ENCODE assay signal across 10 mouse cellular contexts in genomic region chr17:28750580-28750979, GRCm38 (mm10). TPM values are rescaled to one million over a fixed set of nuclear protein-coding genes. Genes with fewer than 3 reads are reported as not detected.
A peak's percentile ranks its signal among the peaks of the same experiment; 100 is the strongest.
DNase-seq lines count a peak whose midpoint lies in the region; ATAC-seq and TF ChIP-seq lines count a peak whose summit lies in the region.
"Had no signal": no experiment of that assay in that cellular context is flagged by ENCODE, and none has a peak within 500 bp of the region (broad histone marks: within the 10 kb centered on the region; RNA-seq: fewer than 3 reads in every experiment).

No protein-coding gene starts in this region.

- H3K9ac ChIP-seq in hindbrain, postnatal 0 days (replicated peaks; ENCODE audit: low read length), result no peak overlapping the region
- H3K9ac ChIP-seq: midbrain, embryonic 13.5 days had no signal

- no peak overlapping the region for H3K4me3 ChIP-seq in hindbrain, postnatal 0 days (ENCODE audit: low read length)
- H3K4me3 ChIP-seq: erythroblast, embryonic 14.5 days; midbrain, embryonic 13.5 days had no signal

- peaks cover 10% of the 10 kb centered on the region for H3K36me3 ChIP-seq in hindbrain, postnatal 0 days (ENCODE audit: insufficient read depth, low read length)

- H3K27me3 ChIP-seq in hindbrain, postnatal 0 days (ENCODE audit: insufficient read depth, low read length), result no peaks in the 10 kb centered on the region
- H3K27me3 ChIP-seq: midbrain, embryonic 13.5 days had no signal

- no peak overlapping the region for H3K27ac ChIP-seq in hindbrain, postnatal 0 days
- H3K27ac ChIP-seq: midbrain, embryonic 13.5 days had no signal

- no peak for TF ChIP-seq CTCF in hindbrain, postnatal 0 days (IDR thresholded peaks at IDR 0.05; ENCODE audit: low read depth)

- no peaks in the 10 kb centered on the region for H3K4me1 ChIP-seq in hindbrain, postnatal 0 days (ENCODE audit: insufficient read depth, low read length)
- H3K4me1 ChIP-seq: midbrain, embryonic 13.5 days had no signal

- peak; percentile 96 to 99 for ATAC-seq in hematopoietic stem cell, adult 5-6 weeks (replicated peaks in 1 of 2; ENCODE audit: insufficient read depth in 1 of 2, low FRiP score in 2 of 2, low TSS enrichment in 1 of 2, low read depth in 1 of 2, poor library complexity in 2 of 2, severe bottlenecking in 2 of 2)
- ATAC-seq in hindbrain, postnatal 0 days, result no peak
- ATAC-seq: midbrain, embryonic 13.5 days had no signal

- H3K9me3 ChIP-seq in hindbrain, postnatal 0 days (ENCODE audit: low read length), result no peaks in the 10 kb centered on the region
- H3K9me3 ChIP-seq: midbrain, embryonic 13.5 days had no signal

- DNase-seq in adrenal gland, adult 2 months, result peak; percentile 37
- no peak for DNase-seq in adrenal gland, postnatal 25 days
- peak; percentile 21 for DNase-seq in right cerebral cortex, adult 18-20 months
- no peak for DNase-seq in right cerebral cortex, postnatal 4 days
- peak; percentile 59 to 77 for DNase-seq in monocyte, adult 2 months (ENCODE audit: low read depth in 1 of 2, low spot score in 2 of 2)
- no peak for DNase-seq in ovary, postnatal 36 days (ENCODE audit: low spot score)
- no peak for DNase-seq in hindbrain, postnatal 0 days (ENCODE audit: low spot score)

- no peak overlapping the region for H3K4me2 ChIP-seq in hindbrain, postnatal 0 days (ENCODE audit: low read depth, low read length)
- H3K4me2 ChIP-seq: midbrain, embryonic 13.5 days had no signal

- 81% methylated on average over 6 of the region's 6 CpGs for WGBS in hindbrain, postnatal 0 days

RNA-seq across cellular contexts. Expression of gene Mapk13, which starts 18.5 kb away (rescaled TPM):
- 100 to 1,000 TPM in 1 of 2 experiments, 10 to 100 TPM in 1; 97.4 to 350 TPM for total RNA-seq in adrenal gland, adult 2 months (2021)
- 193 and 279 TPM in 2 replicates for polyA plus RNA-seq in adrenal gland, adult 2 months (2012; rRNA removed)
- total RNA-seq in adrenal gland, postnatal 25 days (2021), result 189 and 241 TPM in 2 replicates
- 5.6 and 9.4 TPM in 2 replicates for total RNA-seq in hematopoietic stem cell, adult 5-6 weeks (2017)
- total RNA-seq in hindbrain, postnatal 0 days (2014; rRNA removed), result 0.37 TPM in 1 of 2 replicates, not detected in the other
- polyA plus RNA-seq in hindbrain, postnatal 0 days (2015; fragmentation: Nextera tagmentation; extraction: Ambion mirVana), result 1.7 and 1.9 TPM in 2 replicates
- polyA plus RNA-seq: erythroblast, embryonic 14.5 days had no signal

RNA-seq across cellular contexts. Expression of gene AC170998.1, which starts 24.7 kb away (rescaled TPM):
- 1 to 10 TPM in 1 of 2 experiments, not detected in 1; 1.7 TPM for total RNA-seq in adrenal gland, adult 2 months (2021)
- polyA plus RNA-seq in adrenal gland, adult 2 months (2012; rRNA removed), result 0.31 and 0.40 TPM in 2 replicates
- 1.7 and 2.2 TPM in 2 replicates for total RNA-seq in adrenal gland, postnatal 25 days (2021)
- total RNA-seq in hematopoietic stem cell, adult 5-6 weeks (2017), result 3.9 and 5.7 TPM in 2 replicates
- total RNA-seq in hindbrain, postnatal 0 days (2014; rRNA removed), result 2.3 and 4.3 TPM in 2 replicates
- 3.1 and 3.4 TPM in 2 replicates for polyA plus RNA-seq in hindbrain, postnatal 0 days (2015; fragmentation: Nextera tagmentation; extraction: Ambion mirVana)
- polyA plus RNA-seq: erythroblast, embryonic 14.5 days had no signal

RNA-seq across cellular contexts. Expression of gene Brpf3, which starts 50.3 kb away (rescaled TPM):
- total RNA-seq in adrenal gland, adult 2 months (2021), result 100 to 1,000 TPM in 1 of 2 experiments, 10 to 100 TPM in 1; 65.1 to 134 TPM
- polyA plus RNA-seq in adrenal gland, adult 2 months (2012; rRNA removed), result 60.3 and 70.1 TPM in 2 replicates
- 91.3 and 122 TPM in 2 replicates for total RNA-seq in adrenal gland, postnatal 25 days (2021)
- total RNA-seq in hematopoietic stem cell, adult 5-6 weeks (2017), result 7.5 and 13.2 TPM in 2 replicates
- total RNA-seq in hindbrain, postnatal 0 days (2014; rRNA removed), result 10.1 and 16.5 TPM in 2 replicates
- polyA plus RNA-seq in hindbrain, postnatal 0 days (2015; fragmentation: Nextera tagmentation; extraction: Ambion mirVana), result 4.5 and 4.7 TPM in 2 replicates

RNA-seq across cellular contexts. Expression of gene Mapk14, which starts 59.5 kb away (rescaled TPM):
- total RNA-seq in adrenal gland, adult 2 months (2021), result 10 to 100 TPM; 74.4 to 85.2 TPM
- polyA plus RNA-seq in adrenal gland, adult 2 months (2012; rRNA removed), result 52.9 and 65.3 TPM in 2 replicates
- 82.6 and 88.6 TPM in 2 replicates for total RNA-seq in adrenal gland, postnatal 25 days (2021)
- 79.5 and 163 TPM in 2 replicates for total RNA-seq in hematopoietic stem cell, adult 5-6 weeks (2017)
- 35.7 and 41.8 TPM in 2 replicates for total RNA-seq in hindbrain, postnatal 0 days (2014; rRNA removed)
- polyA plus RNA-seq in hindbrain, postnatal 0 days (2015; fragmentation: Nextera tagmentation; extraction: Ambion mirVana), result 19.5 TPM in 2 replicates

Comparison
In these comparisons a context has a peak if more than half of its experiments do, and no peak if none do; other contexts are left out.
1. DNase-seq: peak in adrenal gland, adult 2 months (single experiment), right cerebral cortex, adult 18-20 months (single experiment) and monocyte, adult 2 months (2 of 2); none in adrenal gland, postnatal 25 days (single experiment), right cerebral cortex, postnatal 4 days (single experiment), ovary, postnatal 36 days (single experiment) and hindbrain, postnatal 0 days (single experiment).